Mouse (Mus musculus): Measurements from ENCODE around the gene Gm1043.

Gene Gm1043

DNA sequence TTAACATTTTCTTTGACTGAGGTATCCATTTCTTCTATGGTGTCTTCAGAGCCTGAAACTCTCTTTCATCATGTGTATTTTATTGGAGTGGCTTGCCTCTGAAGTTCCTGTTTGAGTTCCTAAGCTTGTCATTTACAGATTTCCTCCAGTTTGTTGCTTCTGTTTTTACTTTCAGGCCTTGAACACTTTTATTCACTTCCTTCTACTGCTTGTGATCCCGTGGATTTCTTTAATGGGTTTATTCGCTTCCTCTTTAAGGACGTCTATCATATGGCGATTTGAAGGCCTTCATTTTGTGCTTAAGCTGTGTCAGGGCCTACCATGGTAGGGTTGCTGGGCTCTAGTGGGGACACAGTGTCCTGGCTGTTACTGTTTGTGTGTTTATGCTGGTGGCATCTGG lies 11.5 kb upstream of the Gm1043 start:
- DNase-seq (ENCODE audit: low spot score) = no peak

DNA sequence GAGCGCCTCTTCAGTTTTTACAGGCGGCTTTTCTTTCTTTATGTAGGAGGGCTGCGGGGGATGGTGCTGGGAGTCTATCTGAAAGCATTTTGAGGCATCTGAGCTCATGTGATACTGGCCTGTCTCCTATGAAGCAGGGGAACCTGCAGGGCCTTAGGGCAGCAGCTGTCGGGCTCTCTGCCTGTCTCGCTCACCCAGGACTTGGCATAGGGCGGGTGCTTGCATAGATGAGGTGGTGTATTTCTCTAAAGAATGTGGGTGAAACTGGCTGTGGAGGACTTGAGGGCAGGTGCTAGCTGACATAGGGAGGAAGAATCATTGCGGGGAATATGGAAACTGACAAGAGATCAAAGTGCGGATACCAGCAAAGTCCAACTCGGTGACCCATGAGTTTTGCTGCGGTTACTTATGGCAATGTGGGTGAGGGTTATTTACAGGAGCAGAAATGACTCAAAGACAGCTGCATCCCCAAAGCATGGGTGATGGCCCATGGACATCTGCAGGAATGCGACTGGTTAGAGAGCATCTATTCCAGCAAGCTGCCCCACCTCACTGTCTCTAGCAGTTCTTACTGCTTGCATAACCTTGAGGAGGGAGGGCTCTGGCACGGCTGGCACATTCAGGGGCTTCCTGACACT lies 8.4 kb upstream of the Gm1043 start:
- DNase-seq (ENCODE audit: low spot score) = no peak

DNA sequence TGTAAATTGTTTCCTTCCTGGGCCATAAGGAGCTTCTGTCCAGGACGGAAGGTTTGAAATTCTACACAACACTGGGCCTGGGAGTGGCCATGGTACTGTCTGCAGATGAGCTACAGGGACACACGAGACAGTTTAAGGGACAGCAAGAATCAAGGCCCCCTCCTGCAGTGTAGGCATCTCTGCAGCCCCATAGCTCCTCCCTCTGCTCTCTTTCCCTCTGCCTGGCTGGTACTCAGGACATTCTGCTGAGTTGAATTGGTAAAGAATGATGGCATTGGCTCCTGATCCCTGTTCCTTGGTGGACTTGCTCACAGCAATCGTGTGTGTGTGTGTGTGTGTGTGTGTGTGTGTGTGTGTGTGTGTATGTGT lies 7.9 kb upstream of the Gm1043 start:
- DNase-seq (ENCODE audit: low spot score) = no peak

DNA sequence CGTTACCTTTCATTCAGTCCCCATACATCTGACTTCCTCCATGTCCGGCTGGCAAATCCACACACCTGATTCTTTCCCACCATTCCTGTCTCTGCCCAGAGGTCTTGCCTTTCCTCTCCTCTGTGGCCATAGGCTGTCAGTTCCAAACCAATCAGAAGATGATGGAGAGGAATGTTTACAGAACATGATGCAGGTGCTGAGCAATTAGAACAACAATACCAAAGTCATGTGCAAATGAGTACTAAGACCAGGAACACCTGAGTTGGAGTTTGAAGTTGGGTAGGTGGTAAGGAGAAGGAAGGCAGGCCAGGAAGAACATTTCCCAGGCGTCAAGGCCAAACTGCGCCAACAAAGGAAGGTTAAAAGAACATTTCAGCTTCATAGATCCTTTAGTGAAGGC lies 5.7 kb upstream of the Gm1043 start:
- DNase-seq (ENCODE audit: low spot score) = no peak

DNA sequence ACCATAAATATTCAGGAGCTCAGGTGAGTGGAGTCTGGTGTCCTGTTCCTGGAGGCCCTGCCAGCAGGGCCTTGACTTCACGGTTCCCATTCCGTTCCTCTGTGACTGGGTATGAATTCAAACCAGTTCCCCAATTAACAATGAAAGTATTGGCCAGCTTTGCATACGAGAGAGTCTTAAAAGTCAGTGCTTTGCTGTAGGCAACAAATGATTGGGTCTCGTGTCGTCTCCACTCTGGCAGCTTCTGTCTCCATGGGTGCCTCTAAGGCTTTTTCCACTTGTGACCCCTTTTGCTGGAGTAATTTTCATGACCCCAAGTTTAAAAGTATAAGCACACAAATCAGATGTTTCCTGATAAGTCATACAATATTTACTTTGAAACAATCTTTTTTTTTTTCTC lies 4.6 kb upstream of the Gm1043 start:
- DNase-seq (ENCODE audit: low spot score) = no peak

DNA sequence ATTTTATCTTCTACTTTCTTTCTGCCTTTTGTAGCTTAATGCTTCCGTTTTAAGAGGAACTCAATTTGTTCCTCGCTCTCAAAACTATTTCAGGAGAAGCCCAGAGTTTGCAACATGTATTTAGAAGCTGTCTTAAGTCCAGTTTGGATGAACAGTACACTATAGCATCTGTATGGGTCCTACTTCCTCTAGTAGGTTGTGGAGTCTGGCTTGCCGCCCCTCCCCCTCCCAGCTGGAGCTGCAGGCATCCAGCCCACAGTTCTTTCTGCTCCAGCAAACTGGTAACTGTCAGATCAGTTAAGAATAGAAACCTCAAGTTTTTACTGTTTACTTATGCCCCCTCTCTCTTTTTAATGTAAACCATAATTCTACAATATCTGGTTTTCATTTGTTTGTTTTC lies 2.8 kb upstream of the Gm1043 start:
- DNase-seq (ENCODE audit: low spot score) = peak; percentile 40

DNA sequence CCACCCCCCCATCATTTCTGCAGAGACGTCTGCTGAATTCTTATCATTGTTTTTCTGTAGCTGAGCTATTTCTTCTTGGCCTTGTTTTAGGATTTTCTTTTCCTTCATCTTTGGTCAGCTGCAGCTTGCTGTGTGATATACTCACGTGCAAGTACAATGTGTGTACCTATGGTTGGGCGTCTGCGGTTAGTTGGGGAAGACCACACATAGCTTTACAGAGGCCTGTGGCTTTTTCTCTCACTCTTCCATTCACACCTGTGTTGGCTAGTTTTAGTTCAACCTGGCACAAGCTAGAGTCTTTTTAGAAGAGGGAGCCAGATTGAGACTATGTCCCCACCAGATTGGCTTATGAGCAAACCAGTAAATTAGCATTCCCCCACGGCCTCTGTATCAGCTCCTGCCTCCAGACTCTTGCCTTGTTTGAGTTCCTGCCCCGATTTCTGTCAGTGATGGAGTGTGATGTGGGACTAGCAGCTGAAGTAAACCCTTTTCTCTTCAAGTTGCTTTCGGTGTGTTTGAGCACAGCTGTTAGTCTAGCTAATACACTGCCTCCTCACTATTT lies 1.9 kb upstream of the Gm1043 start:
- no peak for DNase-seq (ENCODE audit: low spot score)

DNA sequence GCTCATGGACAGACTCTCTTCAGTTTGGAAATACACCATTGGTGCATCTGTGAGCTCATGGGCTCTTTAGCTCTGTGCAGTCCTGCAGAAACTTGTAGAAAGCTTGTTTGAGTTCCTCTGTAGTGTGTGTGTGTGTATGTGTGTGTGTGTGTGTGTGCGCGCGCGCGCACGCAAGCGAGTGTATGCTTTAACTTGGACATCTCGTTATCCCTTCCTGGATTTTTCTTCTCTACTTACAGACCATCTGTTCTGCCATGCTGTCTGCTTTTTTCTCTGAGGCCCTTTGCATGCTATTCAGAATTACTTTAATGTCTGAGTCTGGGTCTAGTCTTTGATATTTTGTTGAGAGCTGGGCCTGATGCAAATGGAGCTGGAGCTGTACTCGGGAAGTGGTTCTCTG lies 1.3 kb upstream of the Gm1043 start:
- DNase-seq (ENCODE audit: low spot score) = no peak

DNA sequence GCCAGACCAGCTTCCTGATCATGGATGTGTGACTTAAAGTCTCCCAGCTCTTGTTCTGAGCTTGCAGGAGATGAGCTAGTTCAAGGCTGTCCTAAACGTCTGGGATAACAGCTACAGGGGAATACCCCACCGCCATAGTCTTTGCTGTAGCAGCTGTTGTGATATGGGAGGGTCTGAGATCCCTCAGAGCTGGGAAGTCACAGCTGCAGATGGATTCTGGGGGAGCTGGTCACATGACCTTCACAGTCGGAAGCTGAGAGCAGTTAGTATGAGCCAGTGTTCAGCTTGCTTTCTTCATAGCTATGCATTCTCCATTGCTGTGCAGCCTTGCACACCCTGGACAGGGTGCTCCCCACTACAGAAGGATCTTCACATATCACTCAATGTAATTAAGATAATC lies 748 bp downstream of the Gm1043 start:
- DNase-seq (ENCODE audit: low spot score) = no peak

DNA sequence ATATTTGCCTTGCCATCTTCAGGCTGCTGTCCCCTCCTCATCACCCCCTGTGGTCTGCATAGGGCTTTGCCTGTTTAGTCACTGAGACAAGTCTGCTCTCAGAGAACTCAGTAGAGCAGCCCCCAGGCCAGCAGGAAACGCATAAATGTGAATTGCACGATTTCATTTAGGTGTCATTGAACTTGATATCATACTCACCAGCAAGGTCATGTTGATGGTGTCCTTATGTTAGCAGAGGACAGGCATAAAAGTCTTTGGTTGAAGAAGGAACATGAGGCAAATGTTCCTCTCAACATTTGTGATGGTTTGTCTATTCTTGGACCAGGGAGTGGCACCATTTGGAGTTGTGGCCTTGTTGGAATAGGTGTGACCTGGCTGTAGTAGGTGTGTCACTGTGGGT lies 2.6 kb downstream of the Gm1043 start:
- no peak for DNase-seq (ENCODE audit: low spot score)

DNA sequence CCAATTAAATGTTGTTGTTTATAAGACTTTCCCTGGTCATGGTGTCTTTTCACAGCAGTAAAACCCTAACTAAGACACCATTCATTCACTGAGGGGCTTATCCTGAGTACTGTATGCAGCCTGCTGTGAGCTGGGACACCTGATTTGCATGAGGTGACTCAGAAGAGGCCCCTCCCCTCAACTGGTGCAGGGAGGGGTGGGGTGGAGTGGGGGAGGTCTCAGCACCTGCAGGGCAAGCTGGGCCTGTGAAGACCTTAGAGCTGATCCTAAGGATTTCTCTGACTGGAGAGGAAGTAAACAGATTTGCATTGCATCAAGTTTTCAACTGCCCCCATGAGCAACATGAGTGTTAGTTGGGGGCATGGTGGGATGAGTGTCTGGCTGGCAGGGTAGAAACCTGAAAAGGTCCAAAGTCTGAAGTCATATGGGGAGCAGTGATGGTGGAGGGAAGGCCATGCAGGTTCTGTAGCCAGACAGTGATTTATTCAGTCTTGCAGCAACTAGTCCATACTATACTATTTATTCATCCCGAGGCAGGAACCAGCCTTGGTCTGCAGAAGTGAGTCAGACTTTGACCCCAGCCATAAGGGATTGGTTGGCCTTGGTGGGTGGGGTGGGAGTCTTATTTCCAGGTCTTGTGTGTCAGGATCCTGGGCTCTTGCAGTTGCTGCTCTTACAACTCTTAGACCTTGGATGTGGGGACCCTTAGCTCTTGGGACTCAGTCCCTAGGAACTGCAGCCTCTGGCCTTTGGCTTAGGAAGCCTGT lies 3.4 kb downstream of the Gm1043 start:
- DNase-seq (ENCODE audit: low spot score) = no peak

DNA sequence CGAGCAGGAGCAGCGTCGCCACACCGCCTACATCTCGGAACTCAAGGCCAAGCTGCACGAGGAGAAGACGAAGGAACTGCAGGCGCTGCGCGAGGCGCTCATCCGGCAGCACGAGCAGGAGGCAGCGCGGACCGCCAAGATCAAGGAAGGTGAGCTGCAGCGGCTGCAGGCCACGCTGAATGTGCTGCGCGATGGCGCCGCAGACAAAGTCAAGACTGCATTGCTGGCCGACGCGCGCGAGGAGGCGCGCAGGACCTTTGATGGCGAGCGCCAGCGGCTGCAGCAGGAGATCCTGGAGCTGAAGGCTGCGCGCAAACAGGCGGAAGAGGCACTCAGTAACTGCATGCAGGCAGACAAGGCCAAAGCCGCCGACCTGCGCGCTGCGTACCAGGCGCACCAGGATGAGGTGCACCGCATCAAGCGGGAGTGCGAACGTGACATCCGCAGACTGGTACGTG lies 6.0 kb downstream of the Gm1043 start:
- peak; percentile 62 for DNase-seq (ENCODE audit: low spot score)

DNA sequence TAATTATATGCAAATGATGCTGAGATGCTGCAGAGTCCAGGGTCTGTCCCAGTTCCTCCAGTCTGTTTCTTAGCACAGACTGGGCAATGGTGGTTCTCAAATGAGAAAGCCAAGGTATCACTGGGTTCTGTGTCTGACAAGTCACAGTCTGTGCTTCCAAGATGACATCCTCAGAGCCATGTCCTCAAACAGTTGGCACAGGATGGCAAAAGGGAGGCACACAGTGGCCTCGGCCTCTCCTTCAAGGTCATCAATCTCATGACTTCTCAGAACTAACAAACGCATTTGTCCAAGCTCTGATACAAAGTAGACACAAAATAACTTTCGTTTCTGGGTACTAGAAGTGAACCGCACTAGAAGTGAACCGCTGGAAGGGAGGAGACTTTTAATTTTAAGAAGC lies 9.8 kb downstream of the Gm1043 start:
- no peak for DNase-seq (ENCODE audit: low spot score)

DNA sequence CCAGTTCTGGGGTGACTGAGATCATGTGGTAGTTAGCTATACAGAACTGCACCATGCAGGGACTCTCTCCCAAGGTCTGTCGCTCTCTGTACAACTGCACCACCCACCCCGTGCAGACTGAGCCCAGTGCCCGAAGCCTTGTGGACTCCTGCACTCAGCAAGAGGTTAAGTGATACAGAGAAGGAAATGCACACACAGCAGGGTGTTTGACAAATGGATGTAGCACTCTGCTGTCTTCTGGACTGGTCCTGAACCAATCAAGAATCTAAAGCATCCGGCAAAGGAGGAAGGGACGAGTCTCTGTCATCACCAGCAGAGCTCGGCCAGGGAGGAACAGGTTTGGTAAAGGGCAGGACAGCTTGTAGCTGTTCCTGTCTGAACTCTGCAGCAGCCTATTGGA lies 12.4 kb downstream of the Gm1043 start:
- DNase-seq (ENCODE audit: low spot score) = no peak

DNA sequence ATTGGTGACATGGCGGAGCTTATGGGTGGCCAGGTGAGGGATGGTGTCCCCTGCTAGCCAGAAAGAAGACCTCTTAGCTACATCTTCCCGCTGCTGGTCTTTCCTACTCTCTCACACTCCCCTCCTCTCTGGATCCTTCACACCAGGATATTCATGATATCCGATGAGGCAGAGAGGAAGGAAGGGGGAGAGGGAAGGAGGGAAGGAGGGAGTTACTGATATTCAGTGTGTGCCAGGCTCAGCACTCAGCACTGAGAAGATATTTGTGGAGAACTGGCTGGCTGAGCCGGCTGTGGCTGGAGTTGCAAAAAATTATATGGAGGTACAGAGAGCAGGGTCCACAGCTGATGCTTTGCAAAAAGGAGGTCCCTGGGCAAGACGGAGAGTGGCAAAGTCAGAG lies 15.6 kb downstream of the Gm1043 start:
- no peak for DNase-seq (ENCODE audit: low spot score)

DNA sequence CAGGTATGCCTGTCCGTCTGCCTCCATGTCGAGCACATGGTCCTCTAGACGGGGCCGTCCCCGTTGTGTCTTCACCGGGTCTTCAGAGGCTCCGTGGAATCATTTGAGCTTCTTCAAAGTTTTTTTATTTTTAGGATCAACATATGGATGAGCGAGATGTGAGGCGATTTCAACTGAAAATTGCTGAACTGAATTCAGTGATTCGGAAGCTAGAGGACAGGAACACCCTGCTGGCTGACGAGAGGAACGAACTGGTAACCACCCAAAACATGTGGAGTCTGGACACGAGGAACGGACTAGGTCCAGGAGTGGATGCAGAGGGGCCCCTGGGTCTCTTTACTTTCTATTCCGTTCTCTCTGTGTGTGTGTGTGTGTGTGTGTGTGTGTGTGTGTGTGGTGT lies 16.5 kb downstream of the Gm1043 start:
- no peak for DNase-seq (ENCODE audit: low spot score)

DNA sequence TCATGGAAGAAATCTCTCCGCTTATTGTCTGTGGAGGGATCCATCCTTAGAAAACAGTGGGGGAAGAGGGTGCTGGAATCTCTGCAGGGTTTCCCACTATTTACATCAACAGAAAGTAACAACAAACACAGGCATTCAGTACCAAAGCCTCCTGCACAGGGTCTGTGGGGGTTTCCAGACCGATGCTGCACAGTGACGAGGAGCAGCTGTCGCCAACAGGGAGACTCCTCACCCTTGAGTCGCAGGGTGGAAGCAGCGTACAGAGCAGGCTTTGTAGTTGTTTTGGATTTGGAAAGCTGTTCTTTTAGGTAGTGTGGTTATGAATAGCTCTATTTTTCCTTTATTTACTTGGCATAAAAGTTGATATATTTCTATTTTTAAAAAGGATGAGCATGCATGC lies 16.9 kb downstream of the Gm1043 start:
- no peak for DNase-seq (ENCODE audit: low spot score)

DNA sequence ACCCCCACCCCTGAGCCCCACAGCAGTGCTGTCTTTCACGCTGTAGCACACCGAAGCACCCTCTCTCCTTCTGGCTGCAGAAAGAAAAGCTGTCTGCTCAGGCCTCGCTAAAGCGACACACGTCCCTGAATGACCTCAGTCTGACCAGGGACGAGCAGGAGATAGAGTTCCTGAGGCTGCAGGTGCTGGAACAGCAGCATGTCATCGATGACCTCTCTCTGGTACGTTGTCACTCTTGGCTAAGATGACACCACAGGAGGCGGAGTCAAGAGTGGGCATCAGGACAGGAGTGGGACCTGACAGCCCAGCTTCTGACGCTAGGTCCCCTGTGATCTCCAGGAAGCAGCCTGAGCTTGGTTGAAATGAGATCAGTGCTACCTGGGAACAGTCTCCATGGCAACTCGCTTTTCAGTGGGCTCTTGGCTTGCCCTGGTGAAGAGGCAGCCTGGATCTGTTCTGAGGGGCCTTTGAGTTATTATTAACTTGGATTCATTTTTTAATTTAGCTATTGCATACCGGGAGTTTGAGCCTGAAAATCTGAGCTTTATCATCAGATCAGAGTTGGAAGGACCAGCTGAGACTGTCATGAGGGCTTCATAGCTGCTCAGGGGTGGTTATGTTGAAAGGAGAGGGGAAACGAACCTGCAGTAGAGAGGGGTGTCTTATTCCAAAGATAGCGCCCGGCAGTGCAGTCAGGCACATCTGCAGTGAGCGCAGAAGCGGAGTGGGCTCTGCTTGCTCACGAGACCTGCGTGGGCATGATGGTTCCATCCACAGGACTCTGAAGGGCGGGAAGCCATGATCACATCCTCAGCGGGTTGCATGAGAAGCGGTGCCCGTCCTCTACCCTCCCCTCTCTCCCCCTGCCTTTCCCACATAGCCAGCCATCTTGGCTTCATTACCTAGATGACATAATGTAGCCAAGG lies 20.6 kb downstream of the Gm1043 start:
- no peak for DNase-seq (ENCODE audit: low spot score)

DNA sequence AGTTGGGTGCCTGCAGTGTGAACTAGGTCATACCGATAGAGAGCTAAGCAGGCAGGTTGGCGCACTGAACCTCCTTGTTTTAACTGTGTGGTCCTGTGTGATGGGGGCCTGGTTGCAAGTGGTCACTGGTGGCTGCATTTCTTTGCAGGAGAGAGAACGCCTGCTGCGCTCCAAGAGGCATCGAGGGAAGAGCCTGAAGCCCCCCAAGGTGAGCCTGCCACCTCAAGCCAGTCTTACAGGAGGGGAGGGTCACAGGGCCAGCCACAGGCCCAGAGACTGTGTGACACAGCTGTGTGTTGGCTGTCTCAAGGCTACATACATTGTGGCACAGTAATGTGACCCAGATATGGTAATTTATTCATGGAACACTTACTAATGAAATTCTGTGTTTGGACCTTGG lies 21.9 kb downstream of the Gm1043 start:
- DNase-seq (ENCODE audit: low spot score) = no peak

DNA sequence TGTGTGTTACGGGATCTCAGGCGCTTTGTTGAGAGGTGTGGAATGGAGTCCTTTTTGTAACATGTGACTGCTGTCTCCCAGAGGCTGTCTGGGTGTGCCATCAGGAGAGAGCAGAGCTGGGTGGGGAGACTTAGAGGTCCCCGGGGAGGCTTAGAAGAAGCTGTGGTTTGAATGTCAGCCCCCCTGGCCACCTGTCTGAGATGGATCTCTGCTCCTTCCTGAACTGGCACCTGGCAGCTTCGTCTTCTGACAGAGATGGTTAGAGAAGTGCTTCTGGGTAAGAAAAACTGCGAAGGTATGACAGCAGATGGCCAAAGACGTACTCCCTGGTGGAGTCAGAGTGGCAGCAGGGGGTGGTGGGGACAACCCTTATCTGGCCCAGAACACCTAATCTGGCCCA lies 22.4 kb downstream of the Gm1043 start:
- no peak for DNase-seq (ENCODE audit: low spot score)

DNA sequence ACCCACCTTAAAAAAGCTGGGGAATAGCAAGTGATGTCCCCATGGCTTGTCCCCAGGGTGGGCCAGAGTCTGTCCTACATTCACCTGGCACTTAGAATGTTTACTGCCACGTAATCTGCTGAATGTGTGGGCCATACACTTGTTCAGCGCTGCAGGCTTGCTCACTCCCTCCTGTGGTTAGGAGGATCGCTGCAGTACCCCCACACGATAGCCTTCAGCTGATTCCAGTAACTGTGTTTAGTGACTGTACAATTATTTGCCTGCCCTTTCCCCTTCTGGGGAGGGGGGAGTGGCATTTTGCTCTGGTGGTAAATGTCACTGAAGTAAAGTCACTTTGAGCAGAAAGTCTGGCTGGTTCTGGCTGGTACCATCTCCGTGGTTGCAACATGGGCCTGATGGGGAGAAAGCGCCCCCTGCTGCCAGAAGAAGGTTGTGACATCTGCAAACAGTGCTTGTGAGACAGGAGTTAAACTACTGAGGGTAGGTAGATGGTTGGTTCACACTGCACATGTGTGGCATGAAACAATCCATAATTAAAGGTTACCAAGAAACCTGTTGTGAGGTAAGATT lies 24.2 kb downstream of the Gm1043 start:
- peak; percentile 81 for DNase-seq (ENCODE audit: low spot score)

DNA sequence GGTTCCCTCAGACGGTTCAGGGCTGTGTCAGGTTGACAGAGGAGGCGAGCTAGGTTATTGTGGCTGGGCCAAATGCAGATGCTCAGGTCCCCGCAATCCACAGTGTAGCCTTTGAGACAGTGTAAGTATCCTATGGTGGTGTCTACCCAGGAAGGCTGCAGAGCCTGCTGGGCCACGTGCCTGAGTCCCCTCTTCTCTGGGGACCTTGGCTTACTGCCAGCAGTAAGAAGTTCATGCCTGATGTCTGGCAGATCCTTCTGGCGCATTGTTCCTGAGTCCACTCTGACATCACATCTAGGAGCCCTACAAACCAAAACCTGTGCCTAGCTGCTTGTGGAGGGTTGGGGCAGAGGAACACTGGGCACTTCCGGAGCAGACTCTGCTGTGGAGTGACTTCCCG lies 27.2 kb downstream of the Gm1043 start:
- DNase-seq (ENCODE audit: low spot score) = no peak

Data from embryo, embryonic 10.5 days (tissue).